Mouse (Mus musculus): ENCODE measurements around the gene Pacrg. TPM values are rescaled to one million over a fixed set of nuclear protein-coding genes. Genes with fewer than 3 reads are reported as not detected.

Gene Pacrg
- polyA plus RNA-seq, 1 experiment from 2014 or later = 1.8 TPM

- WGBS = 49% methylated on average over 3 of the region's 3 CpGs
- no peak overlapping the region for H3K27ac ChIP-seq (ENCODE audit: low read length)
- ATAC-seq (ENCODE audit: insufficient number of reproducible peaks, insufficient read depth, low FRiP score, low read depth) = no peak
- no peak overlapping the region for H3K4me2 ChIP-seq (replicated peaks; ENCODE audit: low read depth, low read length)
- H3K36me3 ChIP-seq (ENCODE audit: control insufficient read depth, insufficient read depth, low read length) = no peaks in the 10 kb centered on the region
- H3K4me3 ChIP-seq (ENCODE audit: low read depth, low read length) = no peak overlapping the region
- no peaks in the 10 kb centered on the region for H3K4me1 ChIP-seq (ENCODE audit: control insufficient read depth, insufficient read depth, low read length)
- H3K27me3 ChIP-seq (ENCODE audit: control insufficient read depth, insufficient read depth, low read length) = no peaks in the 10 kb centered on the region
- H3K9me3 ChIP-seq (ENCODE audit: control insufficient read depth, low read depth, low read length) = no peaks in the 10 kb centered on the region
- no peak overlapping the region for H3K9ac ChIP-seq (replicated peaks; ENCODE audit: low read depth, low read length)
These were observed 228.5 kb downstream of the Pacrg start for GRCm38 (mm10) chr17:10611626-10612025.

GRCm38 (mm10) chr17:10608146-10608545 is 232.0 kb downstream of the Pacrg start:
- H3K27me3 ChIP-seq (ENCODE audit: control insufficient read depth, insufficient read depth, low read length) = no peaks in the 10 kb centered on the region
- H3K9me3 ChIP-seq (ENCODE audit: control insufficient read depth, low read depth, low read length) = no peaks in the 10 kb centered on the region
- no peaks in the 10 kb centered on the region for H3K4me1 ChIP-seq (ENCODE audit: control insufficient read depth, insufficient read depth, low read length)
- no peak overlapping the region for H3K27ac ChIP-seq (ENCODE audit: low read length)
- 80% methylated on average over 4 of the region's 4 CpGs for WGBS
- H3K4me2 ChIP-seq (replicated peaks; ENCODE audit: low read depth, low read length) = no peak overlapping the region
- no peak for ATAC-seq (ENCODE audit: insufficient number of reproducible peaks, insufficient read depth, low FRiP score, low read depth)
- H3K4me3 ChIP-seq (ENCODE audit: low read depth, low read length) = no peak overlapping the region
- no peaks in the 10 kb centered on the region for H3K36me3 ChIP-seq (ENCODE audit: control insufficient read depth, insufficient read depth, low read length)
- H3K9ac ChIP-seq (replicated peaks; ENCODE audit: low read depth, low read length) = no peak overlapping the region

- Histone ChIP-seq H3K9me3 (ENCODE audit: control insufficient read depth, low read depth, low read length) (no peaks in the 10 kb centered on the region), H3K4me1 (ENCODE audit: control insufficient read depth, insufficient read depth, low read length) (no peaks in the 10 kb centered on the region), H3K27me3 (ENCODE audit: control insufficient read depth, insufficient read depth, low read length) (no peaks in the 10 kb centered on the region), H3K36me3 (ENCODE audit: control insufficient read depth, insufficient read depth, low read length) (no peaks in the 10 kb centered on the region), H3K4me3 (ENCODE audit: low read depth, low read length) (no peak overlapping the region), H3K4me2 (replicated peaks; ENCODE audit: low read depth, low read length) (no peak overlapping the region), H3K9ac (replicated peaks; ENCODE audit: low read depth, low read length) (no peak overlapping the region), H3K27ac (ENCODE audit: low read length) (no peak overlapping the region)
- 46% methylated on average over 3 of the region's 3 CpGs for whole genome bisulfite sequencing
- ATAC-seq (ENCODE audit: insufficient number of reproducible peaks, insufficient read depth, low FRiP score, low read depth) = no peak
These were observed 234.0 kb downstream of the Pacrg start for GRCm38 (mm10) chr17:10606090-10606489.

GRCm38 (mm10) chr17:10597741-10598140 is 242.4 kb downstream of the Pacrg start:
- Histone ChIP-seq H3K36me3 (ENCODE audit: control insufficient read depth, insufficient read depth, low read length) (no peaks in the 10 kb centered on the region), H3K9ac (replicated peaks; ENCODE audit: low read depth, low read length) (no peak overlapping the region), H3K27ac (ENCODE audit: low read length) (no peak overlapping the region), H3K27me3 (ENCODE audit: control insufficient read depth, insufficient read depth, low read length) (no peaks in the 10 kb centered on the region), H3K4me3 (ENCODE audit: low read depth, low read length) (no peak overlapping the region), H3K9me3 (ENCODE audit: control insufficient read depth, low read depth, low read length) (no peaks in the 10 kb centered on the region), H3K4me2 (replicated peaks; ENCODE audit: low read depth, low read length) (no peak overlapping the region), H3K4me1 (ENCODE audit: control insufficient read depth, insufficient read depth, low read length) (no peaks in the 10 kb centered on the region)
- ATAC-seq (ENCODE audit: insufficient number of reproducible peaks, insufficient read depth, low FRiP score, low read depth) = no peak
- 92% methylated on average over 4 of the region's 4 CpGs for WGBS

GRCm38 (mm10) chr17:10589604-10590003 is 250.5 kb downstream of the Pacrg start:
- no peak overlapping the region for H3K9ac ChIP-seq (replicated peaks; ENCODE audit: low read depth, low read length)
- no peak for ATAC-seq (ENCODE audit: insufficient number of reproducible peaks, insufficient read depth, low FRiP score, low read depth)
- WGBS = 46% methylated on average over 7 of the region's 7 CpGs
- H3K27me3 ChIP-seq (ENCODE audit: control insufficient read depth, insufficient read depth, low read length) = no peaks in the 10 kb centered on the region
- no peak overlapping the region for H3K4me3 ChIP-seq (ENCODE audit: low read depth, low read length)
- no peaks in the 10 kb centered on the region for H3K9me3 ChIP-seq (ENCODE audit: control insufficient read depth, low read depth, low read length)
- H3K4me1 ChIP-seq (ENCODE audit: control insufficient read depth, insufficient read depth, low read length) = no peaks in the 10 kb centered on the region
- no peak overlapping the region for H3K4me2 ChIP-seq (replicated peaks; ENCODE audit: low read depth, low read length)
- H3K27ac ChIP-seq (ENCODE audit: low read length) = no peak overlapping the region
- H3K36me3 ChIP-seq (ENCODE audit: control insufficient read depth, insufficient read depth, low read length) = no peaks in the 10 kb centered on the region

GRCm38 (mm10) chr17:10588922-10589400 is 251.2 kb downstream of the Pacrg start:
- Histone ChIP-seq H3K9me3 (ENCODE audit: control insufficient read depth, low read depth, low read length) (no peaks in the 10 kb centered on the region), H3K4me3 (ENCODE audit: low read depth, low read length) (no peak overlapping the region), H3K9ac (replicated peaks; ENCODE audit: low read depth, low read length) (no peak overlapping the region), H3K4me1 (ENCODE audit: control insufficient read depth, insufficient read depth, low read length) (no peaks in the 10 kb centered on the region), H3K27ac (ENCODE audit: low read length) (no peak overlapping the region), H3K4me2 (replicated peaks; ENCODE audit: low read depth, low read length) (no peak overlapping the region), H3K36me3 (ENCODE audit: control insufficient read depth, insufficient read depth, low read length) (no peaks in the 10 kb centered on the region), H3K27me3 (ENCODE audit: control insufficient read depth, insufficient read depth, low read length) (no peaks in the 10 kb centered on the region)
- no peak for ATAC-seq (ENCODE audit: insufficient number of reproducible peaks, insufficient read depth, low FRiP score, low read depth)
- WGBS = 86% methylated on average over 7 of the region's 7 CpGs

GRCm38 (mm10) chr17:10583301-10583700 is 256.8 kb downstream of the Pacrg start:
- no peak overlapping the region for H3K4me3 ChIP-seq (ENCODE audit: low read depth, low read length)
- 75% methylated on average over 3 of the region's 3 CpGs for WGBS
- no peaks in the 10 kb centered on the region for H3K9me3 ChIP-seq (ENCODE audit: control insufficient read depth, low read depth, low read length)
- no peak overlapping the region for H3K9ac ChIP-seq (replicated peaks; ENCODE audit: low read depth, low read length)
- no peak overlapping the region for H3K4me2 ChIP-seq (replicated peaks; ENCODE audit: low read depth, low read length)
- H3K27me3 ChIP-seq (ENCODE audit: control insufficient read depth, insufficient read depth, low read length) = no peaks in the 10 kb centered on the region
- no peak for ATAC-seq (ENCODE audit: insufficient number of reproducible peaks, insufficient read depth, low FRiP score, low read depth)
- H3K27ac ChIP-seq (ENCODE audit: low read length) = no peak overlapping the region
- no peaks in the 10 kb centered on the region for H3K36me3 ChIP-seq (ENCODE audit: control insufficient read depth, insufficient read depth, low read length)
- H3K4me1 ChIP-seq (ENCODE audit: control insufficient read depth, insufficient read depth, low read length) = no peaks in the 10 kb centered on the region

- H3K4me3 ChIP-seq (ENCODE audit: low read depth, low read length) = no peak overlapping the region
- ATAC-seq (ENCODE audit: insufficient number of reproducible peaks, insufficient read depth, low FRiP score, low read depth) = no peak
- no peaks in the 10 kb centered on the region for H3K4me1 ChIP-seq (ENCODE audit: control insufficient read depth, insufficient read depth, low read length)
- no peaks in the 10 kb centered on the region for H3K36me3 ChIP-seq (ENCODE audit: control insufficient read depth, insufficient read depth, low read length)
- H3K27ac ChIP-seq (ENCODE audit: low read length) = no peak overlapping the region
- WGBS = 81% methylated on average over 7 of the region's 7 CpGs
- H3K9me3 ChIP-seq (ENCODE audit: control insufficient read depth, low read depth, low read length) = no peaks in the 10 kb centered on the region
- no peaks in the 10 kb centered on the region for H3K27me3 ChIP-seq (ENCODE audit: control insufficient read depth, insufficient read depth, low read length)
- no peak overlapping the region for H3K9ac ChIP-seq (replicated peaks; ENCODE audit: low read depth, low read length)
- no peak overlapping the region for H3K4me2 ChIP-seq (replicated peaks; ENCODE audit: low read depth, low read length)
These were observed 264.8 kb downstream of the Pacrg start for GRCm38 (mm10) chr17:10575306-10575705.

GRCm38 (mm10) chr17:10572436-10572835 is 267.7 kb downstream of the Pacrg start:
- Histone ChIP-seq H3K4me1 (ENCODE audit: control insufficient read depth, insufficient read depth, low read length) (no peaks in the 10 kb centered on the region), H3K9me3 (ENCODE audit: control insufficient read depth, low read depth, low read length) (no peaks in the 10 kb centered on the region), H3K9ac (replicated peaks; ENCODE audit: low read depth, low read length) (no peak overlapping the region), H3K27me3 (ENCODE audit: control insufficient read depth, insufficient read depth, low read length) (no peaks in the 10 kb centered on the region), H3K4me2 (replicated peaks; ENCODE audit: low read depth, low read length) (no peak overlapping the region), H3K4me3 (ENCODE audit: low read depth, low read length) (no peak overlapping the region), H3K36me3 (ENCODE audit: control insufficient read depth, insufficient read depth, low read length) (no peaks in the 10 kb centered on the region), H3K27ac (ENCODE audit: low read length) (no peak overlapping the region)
- no peak for ATAC-seq (ENCODE audit: insufficient number of reproducible peaks, insufficient read depth, low FRiP score, low read depth)
- WGBS = 91% methylated on average over 4 of the region's 4 CpGs

Measured in stomach, embryonic 14.5 days (tissue).